Mouse (Mus musculus) kidney, postnatal 10 days (tissue): ENCODE measurements at regions not wholly inside any gene's neighbourhood (a gene's known extent, or its start where the extent isn't known, plus 50 kb on each side); places are given as distances from the start of the nearest gene placed in this dataset.
"Not testable (repeated sequence)": the region's sequence is repeated elsewhere in the genome, so short reads cannot be mapped to it uniquely, and the experiment has no call there.

ENCODE experiments used
- DNase-seq: peaks from one replicate; pipeline ENCODE4 v3.0.0; 2021; ENCODE audit warnings: mixed read lengths

GRCm38 (mm10) chr10:62055408-62055807 lies 76.5 kb upstream of the Col13a1 start:
- peak; percentile 76 for DNase-seq

- DNase-seq = peak; percentile 74
Measured at GRCm38 (mm10) chr10:62049782-62050192, 70.9 kb upstream of the Col13a1 start.

GRCm38 (mm10) chr10:62044408-62044807 lies 65.5 kb upstream of the Col13a1 start:
- no peak for DNase-seq

GRCm38 (mm10) chr10:62039915-62040314 lies 61.0 kb upstream of the Col13a1 start:
- DNase-seq = no peak

- no peak for DNase-seq
Measured at GRCm38 (mm10) chr10:62038656-62039055, 59.7 kb upstream of the Col13a1 start.

GRCm38 (mm10) chr10:62037402-62038199 lies 58.7 kb upstream of the Col13a1 start:
- peak; percentile 35 for DNase-seq

GRCm38 (mm10) chr10:62036815-62037214 lies 57.9 kb upstream of the Col13a1 start:
- no peak for DNase-seq

- DNase-seq = no peak
Measured at GRCm38 (mm10) chr10:62034291-62034690, 55.4 kb upstream of the Col13a1 start.

- DNase-seq = no peak
Measured at GRCm38 (mm10) chr10:62033748-62034147, 54.8 kb upstream of the Col13a1 start.

- DNase-seq = not testable (repeated sequence)
Measured at GRCm38 (mm10) chr10:62031986-62032385, 53.1 kb upstream of the Col13a1 start.

GRCm38 (mm10) chr10:62029271-62029670 lies 50.4 kb upstream of the Col13a1 start:
- DNase-seq = no peak
